Mouse (Mus musculus) ES-E14 (cell line): ENCODE results near the gene Dnah14.

Source experiments
- CHD2 ChIP-seq: IDR thresholded peaks from 2 replicates; pipeline ENCODE4 v1.6.1; 2014; ENCODE audit warnings: mild to moderate bottlenecking, low read depth, low read length, inconsistent platforms
- HCFC1 ChIP-seq: IDR thresholded peaks from 2 replicates; pipeline ENCODE4 v1.6.1; 2012; ENCODE audit warnings: low read length, inconsistent platforms, borderline replicate concordance; ENCODE audit not compliant: insufficient read depth
- MAFK ChIP-seq: IDR thresholded peaks from 2 replicates; pipeline ENCODE4 v1.6.1; 2014; ENCODE audit warnings: mild to moderate bottlenecking, low read depth, low read length, inconsistent platforms; ENCODE audit not compliant: insufficient read depth
- ZC3H11A ChIP-seq: IDR thresholded peaks from 2 replicates; pipeline ENCODE4 v1.6.1; 2012; ENCODE audit warnings: low read depth, mild to moderate bottlenecking, inconsistent platforms, low read length, borderline replicate concordance
- ZNF384 ChIP-seq: IDR thresholded peaks from 2 replicates; pipeline ENCODE4 v1.6.1; 2012; ENCODE audit warnings: low read depth, low read length, inconsistent platforms

DNA sequence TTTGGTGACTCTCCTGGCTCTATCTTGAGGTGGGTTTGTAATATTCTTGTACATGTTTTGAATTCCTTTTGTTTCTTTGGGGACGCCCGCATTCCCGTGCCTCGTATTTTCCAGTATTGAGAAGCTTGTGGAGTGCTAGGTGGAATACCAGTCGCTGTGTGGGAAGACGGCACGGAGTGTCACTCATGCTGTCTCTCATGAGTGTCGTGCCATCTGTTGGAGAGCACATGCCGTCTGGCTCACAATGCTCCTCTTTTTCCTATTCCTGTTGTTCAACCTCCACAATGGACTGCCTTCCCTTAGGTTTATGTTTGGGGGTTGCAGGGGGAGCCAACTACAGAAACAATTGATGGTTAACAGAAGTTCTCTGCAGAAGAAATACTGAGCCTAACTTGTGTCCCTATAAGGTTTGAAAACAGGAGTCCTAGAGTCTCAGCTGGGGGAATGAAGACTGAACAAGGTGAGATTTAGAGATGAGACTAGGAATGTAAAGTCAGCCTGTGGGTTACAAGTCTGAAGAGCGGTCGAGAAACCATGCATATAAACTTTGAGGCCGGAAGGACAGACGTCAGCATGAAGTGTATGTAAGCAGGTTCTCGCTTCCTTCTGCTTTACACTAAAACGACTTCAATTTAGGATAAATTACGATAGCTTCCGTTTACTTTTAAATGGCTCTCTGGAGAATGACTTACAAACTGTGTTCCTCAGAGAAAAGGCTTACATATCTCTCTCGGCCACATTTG lies 235.3 kb downstream of the Dnah14 start:
- TF ChIP-seq CHD2 = no peak
- TF ChIP-seq ZNF384 = no peak
- TF ChIP-seq ZC3H11A = no peak
- TF ChIP-seq MAFK = no peak
- no peak for TF ChIP-seq HCFC1
